Mouse (Mus musculus): ENCODE data around the gene Snapc5. TPM values are rescaled to one million over a fixed set of nuclear protein-coding genes. Genes with fewer than 3 reads are reported as not detected.

Snapc5 gene
- polyA plus RNA-seq, 1 experiment from 2014 or later, result 34.9 TPM

- H3K27me3 ChIP-seq (replicated peaks), result no peaks in the 10 kb centered on the region
- 81% methylated on average over 12 of the region's 12 CpGs for WGBS
Observed at GRCm38 (mm10) chr9:64227736-64228135, 48.7 kb downstream of the Snapc5 start.

GRCm38 (mm10) chr9:64228972-64229371 is 49.9 kb downstream of the Snapc5 start:
- ATAC-seq (ENCODE audit: low FRiP score), result no peak
- H3K4me1 ChIP-seq, result peaks cover 26% of the 10 kb centered on the region
- no peak overlapping the region for H3K4me2 ChIP-seq

More at GRCm38 (mm10) chr9:64227736-64228135, 48.7 kb downstream of the Snapc5 start:
- no peak overlapping the region for H3K27ac ChIP-seq (replicated peaks)
- no peaks in the 10 kb centered on the region for H3K36me3 ChIP-seq
- no peak for ATAC-seq (ENCODE audit: low FRiP score)
- peaks cover 18% of the 10 kb centered on the region for H3K4me1 ChIP-seq
- H3K9me3 ChIP-seq (replicated peaks), result no peaks in the 10 kb centered on the region
- H3K4me2 ChIP-seq, result no peak overlapping the region
- H3K9ac ChIP-seq (replicated peaks), result no peak overlapping the region
- no peak overlapping the region for H3K4me3 ChIP-seq (replicated peaks)

GRCm38 (mm10) chr9:64231171-64231570 is 52.1 kb downstream of the Snapc5 start:
- no peaks in the 10 kb centered on the region for H3K27me3 ChIP-seq (replicated peaks)

More at GRCm38 (mm10) chr9:64228972-64229371, 49.9 kb downstream of the Snapc5 start:
- no peak overlapping the region for H3K27ac ChIP-seq (replicated peaks)
- H3K36me3 ChIP-seq, result no peaks in the 10 kb centered on the region
- no peak overlapping the region for H3K9ac ChIP-seq (replicated peaks)
- H3K4me3 ChIP-seq (replicated peaks), result no peak overlapping the region
- H3K9me3 ChIP-seq (replicated peaks), result no peaks in the 10 kb centered on the region
- no peaks in the 10 kb centered on the region for H3K27me3 ChIP-seq (replicated peaks)

GRCm38 (mm10) chr9:64231674-64232073 is 52.6 kb downstream of the Snapc5 start:
- Histone ChIP-seq H3K4me1 (peaks cover 27% of the 10 kb centered on the region), H3K9me3 (replicated peaks) (no peaks in the 10 kb centered on the region), H3K4me3 (replicated peaks) (no peak overlapping the region), H3K27ac (replicated peaks) (no peak overlapping the region), H3K36me3 (no peaks in the 10 kb centered on the region), H3K9ac (replicated peaks) (no peak overlapping the region), H3K4me2 (no peak overlapping the region), H3K27me3 (replicated peaks) (no peaks in the 10 kb centered on the region)
- ATAC-seq (ENCODE audit: low FRiP score), result no peak
- 78% methylated on average over 3 of the region's 3 CpGs for WGBS

More at GRCm38 (mm10) chr9:64231171-64231570, 52.1 kb downstream of the Snapc5 start:
- Histone ChIP-seq H3K9ac (replicated peaks) (no peak overlapping the region), H3K27ac (replicated peaks) (no peak overlapping the region), H3K4me3 (replicated peaks) (no peak overlapping the region), H3K4me1 (peaks cover 27% of the 10 kb centered on the region), H3K9me3 (replicated peaks) (no peaks in the 10 kb centered on the region), H3K36me3 (no peaks in the 10 kb centered on the region), H3K4me2 (no peak overlapping the region)
- WGBS, result 82% methylated on average over 5 of the region's 5 CpGs
- ATAC-seq (ENCODE audit: low FRiP score), result no peak

- Histone ChIP-seq H3K9ac (replicated peaks) (no peak overlapping the region), H3K9me3 (replicated peaks) (no peaks in the 10 kb centered on the region), H3K27ac (replicated peaks) (no peak overlapping the region), H3K4me3 (replicated peaks) (no peak overlapping the region), H3K27me3 (replicated peaks) (no peaks in the 10 kb centered on the region), H3K36me3 (no peaks in the 10 kb centered on the region), H3K4me2 (no peak overlapping the region), H3K4me1 (peaks cover 27% of the 10 kb centered on the region)
- WGBS, result 43% methylated on average over 9 of the region's 9 CpGs
- ATAC-seq (ENCODE audit: low FRiP score), result no peak
Observed at GRCm38 (mm10) chr9:64232257-64232957, 53.3 kb downstream of the Snapc5 start.

Small RNA genes lying within 50 kb of the gene (microRNA-seq; reads per million reads assigned to microRNA genes)
- not detected for gene Gm24106

Other genes with a start within 250 kb of the Snapc5 start
- 1.8 and 3.0 TPM in 2 replicates for gene Smad6, start 157.2 kb upstream of the Snapc5 start, polyA plus RNA-seq (2015; fragmentation: Nextera tagmentation; extraction: Ambion mirVana)
- gene Lctl, start 62.1 kb upstream of the Snapc5 start, polyA plus RNA-seq (2015; fragmentation: Nextera tagmentation; extraction: Ambion mirVana), result not detected in 2 replicates
- gene Zwilch, start 6.2 kb upstream of the Snapc5 start, polyA plus RNA-seq (2015; fragmentation: Nextera tagmentation; extraction: Ambion mirVana), result 6.0 and 8.1 TPM in 2 replicates
- gene Rpl4, start 5.9 kb upstream of the Snapc5 start, polyA plus RNA-seq (2015; fragmentation: Nextera tagmentation; extraction: Ambion mirVana), result 564 and 746 TPM in 2 replicates
- gene Uchl4, start 55.9 kb downstream of the Snapc5 start, polyA plus RNA-seq (2015; fragmentation: Nextera tagmentation; extraction: Ambion mirVana), result 2.3 and 3.2 TPM in 2 replicates
- 71.0 and 80.1 TPM in 2 replicates for gene Map2k1, start 74.4 kb downstream of the Snapc5 start, polyA plus RNA-seq (2015; fragmentation: Nextera tagmentation; extraction: Ambion mirVana)
- gene Tipin, start 102.3 kb downstream of the Snapc5 start, polyA plus RNA-seq (2015; fragmentation: Nextera tagmentation; extraction: Ambion mirVana), result 65.7 and 96.3 TPM in 2 replicates
- 20.5 and 21.8 TPM in 2 replicates for gene Dis3l, start 162.0 kb downstream of the Snapc5 start, polyA plus RNA-seq (2015; fragmentation: Nextera tagmentation; extraction: Ambion mirVana)
- 16.5 and 17.8 TPM in 2 replicates for gene Megf11, start 206.4 kb downstream of the Snapc5 start, polyA plus RNA-seq (2015; fragmentation: Nextera tagmentation; extraction: Ambion mirVana)